Mouse (Mus musculus) testis, postnatal 10 days (tissue): ENCODE measurements around the gene Gm49630.
"Not testable (repeated sequence)": the region's sequence is repeated elsewhere in the genome, so short reads cannot be mapped to it uniquely, and the experiment has no call there.

Experiments used
- DNase-seq: peaks from one replicate; pipeline ENCODE4 v3.0.0; 2021; ENCODE audit warnings: low spot score

The Gm49630 gene

GRCm38 (mm10) chr17:7366676-7367374, 5.0 kb downstream of the Gm49630 start:
- DNase-seq: not testable (repeated sequence)

GRCm38 (mm10) chr17:7366265-7366664, 5.5 kb downstream of the Gm49630 start:
- DNase-seq: not testable (repeated sequence)

- not testable (repeated sequence) for DNase-seq
Observed at GRCm38 (mm10) chr17:7365615-7366014, 6.2 kb downstream of the Gm49630 start.

GRCm38 (mm10) chr17:7360749-7361465, 10.9 kb downstream of the Gm49630 start:
- not testable (repeated sequence) for DNase-seq

GRCm38 (mm10) chr17:7359806-7360205, 12.0 kb downstream of the Gm49630 start:
- DNase-seq: not testable (repeated sequence)

GRCm38 (mm10) chr17:7352596-7352995, 19.2 kb downstream of the Gm49630 start, which contains the start of gene Ttll2:
TSS of gene Ttll2 (minus strand) at chr17:7352696.
- DNase-seq: not testable (repeated sequence)

- not testable (repeated sequence) for DNase-seq
Observed at GRCm38 (mm10) chr17:7348765-7349164, 23.0 kb downstream of the Gm49630 start.

GRCm38 (mm10) chr17:7337381-7337780, 34.4 kb downstream of the Gm49630 start:
- not testable (repeated sequence) for DNase-seq

- DNase-seq: not testable (repeated sequence)
Observed at GRCm38 (mm10) chr17:7332745-7333144, 39.0 kb downstream of the Gm49630 start.

GRCm38 (mm10) chr17:7326415-7326814, 45.4 kb downstream of the Gm49630 start:
- DNase-seq: not testable (repeated sequence)

GRCm38 (mm10) chr17:7324346-7324745, 47.4 kb downstream of the Gm49630 start, which contains the start of gene Tcp10a:
TSS of gene Tcp10a (plus strand) at chr17:7324646.
- not testable (repeated sequence) for DNase-seq

GRCm38 (mm10) chr17:7319789-7320188, 52.0 kb downstream of the Gm49630 start:
- DNase-seq: not testable (repeated sequence)

- DNase-seq: not testable (repeated sequence)
Observed at GRCm38 (mm10) chr17:7315693-7316382, 55.9 kb downstream of the Gm49630 start.

- DNase-seq: not testable (repeated sequence)
Observed at GRCm38 (mm10) chr17:7306278-7307196, 65.2 kb downstream of the Gm49630 start.
